Mouse (Mus musculus) liver, embryonic 12.5 days (tissue): ENCODE data around the gene Slc29a1. TPM values are rescaled to one million over a fixed set of nuclear protein-coding genes. Genes with fewer than 3 reads are reported as not detected.

Experiments used
- ATAC-seq: fragments of 200-750 bp; cut with Nextera tagmentation; 2 replicates; pipeline ENCODE4 v1.8.0; 2017; ENCODE audit warnings: moderate number of reproducible peaks, mild to moderate bottlenecking, moderate library complexity
- H3K27ac ChIP-seq: fragments of 300-500 bp; sonication (generic); 2 replicates; pipeline ENCODE4 v1.5.1; 2016; ENCODE audit warnings: mild to moderate bottlenecking
- H3K27me3 ChIP-seq: fragments of 300-500 bp; sonication (generic); replicated peaks from 2 replicates; pipeline ENCODE4 v1.6.1; 2016; ENCODE audit warnings: mild to moderate bottlenecking, moderate library complexity
- H3K36me3 ChIP-seq: fragments of 300-500 bp; sonication (generic); 2 replicates; pipeline ENCODE4 v1.6.1; 2016; ENCODE audit warnings: mild to moderate bottlenecking, moderate library complexity
- H3K4me1 ChIP-seq: fragments of 300-500 bp; sonication (generic); 2 replicates; pipeline ENCODE4 v1.6.1; 2016
- H3K4me2 ChIP-seq: fragments of 300-500 bp; sonication (generic); 2 replicates; pipeline ENCODE4 v1.6.1; 2016; ENCODE audit warnings: mild to moderate bottlenecking, moderate library complexity
- H3K4me3 ChIP-seq: fragments of 300-500 bp; sonication (generic); 2 replicates; pipeline ENCODE4 v1.5.1; 2016; ENCODE audit warnings: mild to moderate bottlenecking, moderate library complexity
- H3K9ac ChIP-seq: fragments of 300-500 bp; sonication (generic); 2 replicates; pipeline ENCODE4 v1.6.1; 2016; ENCODE audit warnings: mild to moderate bottlenecking, moderate library complexity
- H3K9me3 ChIP-seq: fragments of 300-500 bp; sonication (generic); replicated peaks from 2 replicates; pipeline ENCODE4 v1.6.1; 2016; ENCODE audit warnings: mild to moderate bottlenecking, moderate library complexity
- WGBS: fragments of 180-500 bp; shearing (Covaris S2); methylation state at CpG from one replicate; pipeline ENCODE4 v1.1.7; 2016; ENCODE audit not compliant: insufficient replicate concordance; 5-methylcytosine and 5-hydroxymethylcytosine counted together
- polyA plus RNA-seq: library from polyadenylated mRNA; unstranded; fragments of >200 nt; fragmentation: Nextera tagmentation; extraction: Ambion mirVana; gene quantifications from 2 replicates; pipeline ENCODE4 v1.2.1, GENCODE M21; 2016

Gene Slc29a1
- polyA plus RNA-seq = 260 and 267 TPM in 2 replicates

DNA sequence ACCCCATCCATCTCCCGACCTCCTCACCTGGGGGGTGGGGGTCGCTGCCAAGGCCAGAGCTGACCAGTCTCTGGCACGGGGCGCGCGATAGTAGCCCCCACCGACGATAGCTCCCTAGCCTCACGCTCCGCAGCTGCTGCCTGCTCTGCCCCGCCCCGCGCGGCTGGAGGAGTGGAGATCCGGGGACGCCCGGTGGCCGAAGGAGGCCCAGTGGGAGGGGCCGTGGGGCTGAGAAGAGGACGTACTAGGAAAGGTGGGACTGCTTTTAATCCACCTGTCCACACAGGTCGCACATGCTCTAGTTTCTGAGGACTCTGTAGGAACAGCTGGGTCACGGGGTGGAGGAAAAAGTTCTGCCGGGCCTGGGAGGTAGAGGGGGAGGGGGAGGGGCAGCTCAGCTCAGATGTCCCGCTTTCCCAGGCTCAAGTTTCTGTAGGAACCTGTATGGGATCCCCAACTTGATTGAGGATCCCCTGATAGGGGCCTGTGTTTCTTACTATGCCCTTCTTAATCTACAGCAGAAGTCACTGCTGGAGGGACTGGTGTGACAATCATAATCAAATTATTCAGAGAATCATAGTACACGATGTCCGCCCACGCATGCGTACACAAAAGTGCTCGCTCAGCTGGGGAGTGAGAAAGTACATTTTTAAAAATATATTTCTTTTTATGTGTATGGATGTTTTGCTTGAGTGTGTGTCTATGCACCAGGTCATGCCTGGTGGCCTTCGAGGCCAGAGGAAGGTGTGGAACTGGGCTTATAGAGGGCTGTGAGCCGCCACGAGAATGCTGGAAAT is at the start of gene Slc29a1:
TSS of gene Slc29a1 (minus strand) at position 161 of the 797 bp plus-strand sequence.
- peak; percentile 50 for ATAC-seq
- H3K4me3 ChIP-seq = peak within 1 kb of the TSS; percentile 50
- H3K27ac ChIP-seq = peak within 1 kb of the TSS; percentile 45
- peaks cover 82% of the 10 kb centered on the region for H3K4me1 ChIP-seq
- peaks cover 14% of the 10 kb centered on the region for H3K27me3 ChIP-seq
- peak within 1 kb of the TSS; percentile 67 for H3K9ac ChIP-seq
- no peaks in the 10 kb centered on the region for H3K9me3 ChIP-seq
- peak within 1 kb of the TSS; percentile 86 for H3K4me2 ChIP-seq
- 20% methylated on average over 32 of the region's 32 CpGs for WGBS
- no peaks in the 10 kb centered on the region for H3K36me3 ChIP-seq

DNA sequence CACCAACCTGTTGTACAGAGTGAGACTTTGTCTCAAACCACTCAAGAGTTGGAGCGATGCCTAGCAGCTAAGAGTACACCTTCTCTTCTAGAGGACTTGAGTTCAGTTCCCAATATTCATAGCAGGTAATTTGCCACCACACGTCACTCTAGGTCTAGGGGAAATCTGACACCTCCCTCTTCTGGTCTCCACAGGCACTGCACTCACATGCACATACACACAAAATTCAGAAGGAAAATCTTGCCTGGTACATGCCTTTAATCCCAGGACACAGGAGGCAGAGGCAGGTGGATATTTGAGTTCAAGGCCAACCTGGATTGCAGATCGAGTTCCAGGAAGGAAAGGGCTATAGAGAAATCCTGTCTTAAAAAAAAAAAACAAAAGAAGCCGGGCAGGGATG is 44.8 kb upstream of the Slc29a1 start:
- Histone ChIP-seq H3K9me3 (no peaks in the 10 kb centered on the region; the same call in 1 of the 2 replicates), H3K4me3 (no peak overlapping the region), H3K27me3 (peaks cover 12% of the 10 kb centered on the region), H3K27ac (no peak overlapping the region), H3K4me1 (no peaks in the 10 kb centered on the region; the same call in 1 of the 2 replicates), H3K4me2 (no peak overlapping the region), H3K9ac (no peak overlapping the region), H3K36me3 (no peaks in the 10 kb centered on the region)
- 79% methylated on average over 4 of the region's 4 CpGs for WGBS
- ATAC-seq = no peak

DNA sequence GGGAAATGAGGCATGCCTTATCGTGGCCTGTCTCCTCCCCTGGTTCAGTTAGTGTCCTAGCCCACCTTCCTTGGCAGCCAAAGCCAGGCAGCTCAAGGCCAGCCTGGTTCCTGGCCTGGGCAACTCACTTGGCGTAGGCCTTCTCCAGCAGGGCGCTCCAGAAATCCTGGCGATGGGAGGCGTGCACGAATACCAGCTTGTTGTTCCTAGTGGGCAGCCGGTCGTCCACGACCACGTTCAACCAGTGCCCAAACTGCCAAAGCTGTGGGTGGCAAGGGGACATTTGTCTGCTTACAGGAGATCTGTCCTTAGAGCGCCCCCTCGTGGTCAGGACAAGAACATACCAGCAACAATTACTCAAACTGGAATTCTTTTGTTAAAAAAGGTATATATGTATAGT is 43.3 kb upstream of the Slc29a1 start:
- no peak overlapping the region for H3K4me2 ChIP-seq
- no peaks in the 10 kb centered on the region; the same call in 1 of the 2 replicates for H3K4me1 ChIP-seq
- no peak overlapping the region for H3K4me3 ChIP-seq
- no peaks in the 10 kb centered on the region for H3K36me3 ChIP-seq
- 14% methylated on average over 12 of the region's 12 CpGs for WGBS
- ATAC-seq = no peak
- H3K27me3 ChIP-seq = peaks cover 17% of the 10 kb centered on the region
- no peaks in the 10 kb centered on the region; the same call in 1 of the 2 replicates for H3K9me3 ChIP-seq
- no peak overlapping the region for H3K27ac ChIP-seq
- H3K9ac ChIP-seq = no peak overlapping the region

DNA sequence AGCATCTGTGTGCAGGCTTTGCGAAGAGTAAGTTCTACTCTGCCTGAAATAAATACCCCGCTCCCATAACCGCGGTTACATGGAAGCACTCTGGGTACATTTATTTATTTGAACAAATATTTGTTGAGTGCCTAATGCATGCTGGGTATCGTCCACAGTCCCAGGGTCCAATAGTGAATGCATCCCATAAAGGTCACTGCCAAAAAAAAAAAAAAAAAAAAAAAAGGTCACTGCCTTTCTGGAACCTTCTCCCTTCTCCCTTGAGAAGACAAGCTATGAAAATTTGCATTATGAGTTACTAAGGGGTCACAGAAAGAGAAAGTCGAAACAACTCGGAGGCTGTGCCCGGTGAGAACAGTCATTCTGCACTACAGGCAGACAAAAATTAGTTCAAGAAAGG is 42.6 kb upstream of the Slc29a1 start:
- no peak overlapping the region for H3K4me2 ChIP-seq
- no peak overlapping the region for H3K4me3 ChIP-seq
- no peak overlapping the region for H3K27ac ChIP-seq
- peaks cover 17% of the 10 kb centered on the region for H3K27me3 ChIP-seq
- no peaks in the 10 kb centered on the region; the same call in 1 of the 2 replicates for H3K9me3 ChIP-seq
- H3K9ac ChIP-seq = no peak overlapping the region
- H3K4me1 ChIP-seq = no peaks in the 10 kb centered on the region; the same call in 1 of the 2 replicates
- ATAC-seq = no peak
- no peaks in the 10 kb centered on the region for H3K36me3 ChIP-seq
- 78% methylated on average over 8 of the region's 8 CpGs for WGBS

DNA sequence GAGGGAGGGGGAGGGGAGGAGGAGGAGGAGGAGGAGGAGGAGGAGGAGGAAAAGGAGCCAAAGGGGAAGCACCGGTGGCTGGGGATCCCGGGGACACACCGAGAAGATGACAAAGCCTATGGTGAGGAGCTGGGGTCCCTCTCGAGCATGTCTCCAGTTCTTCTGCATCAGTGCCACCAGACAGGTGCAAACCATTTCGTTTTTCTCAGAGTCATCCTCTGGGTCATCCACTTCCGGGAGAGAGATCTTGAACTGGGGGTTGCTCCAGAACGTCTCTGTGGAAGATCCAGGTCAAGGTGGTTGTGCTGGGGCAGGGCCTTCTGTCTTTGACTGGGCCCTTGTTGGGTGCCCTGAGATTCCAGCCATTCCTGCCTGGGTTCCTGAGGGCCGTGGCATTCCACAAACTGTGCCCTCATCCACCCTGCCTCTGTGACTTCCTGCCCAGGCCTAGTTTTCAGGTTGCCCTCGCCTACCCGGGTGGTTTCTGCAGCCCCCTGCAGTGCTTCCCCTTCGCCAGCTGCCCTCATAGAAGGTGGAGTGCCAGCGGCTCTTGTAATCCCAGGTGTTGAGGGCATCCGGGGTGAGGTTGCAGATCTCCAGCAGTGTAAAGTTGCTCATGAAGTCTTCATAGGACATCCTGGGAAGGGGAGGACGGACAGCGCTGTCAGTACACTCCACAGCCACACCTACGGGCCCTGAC is 39.3 kb upstream of the Slc29a1 start:
- H3K9ac ChIP-seq = no peak overlapping the region
- H3K4me2 ChIP-seq = no peak overlapping the region
- no peaks in the 10 kb centered on the region for H3K36me3 ChIP-seq
- peaks cover 23% of the 10 kb centered on the region for H3K27me3 ChIP-seq
- no peak overlapping the region for H3K27ac ChIP-seq
- no peak for ATAC-seq
- H3K9me3 ChIP-seq = no peaks in the 10 kb centered on the region
- no peaks in the 10 kb centered on the region; the same call in 1 of the 2 replicates for H3K4me1 ChIP-seq
- H3K4me3 ChIP-seq = no peak overlapping the region
- WGBS = 63% methylated on average over 16 of the region's 16 CpGs

DNA sequence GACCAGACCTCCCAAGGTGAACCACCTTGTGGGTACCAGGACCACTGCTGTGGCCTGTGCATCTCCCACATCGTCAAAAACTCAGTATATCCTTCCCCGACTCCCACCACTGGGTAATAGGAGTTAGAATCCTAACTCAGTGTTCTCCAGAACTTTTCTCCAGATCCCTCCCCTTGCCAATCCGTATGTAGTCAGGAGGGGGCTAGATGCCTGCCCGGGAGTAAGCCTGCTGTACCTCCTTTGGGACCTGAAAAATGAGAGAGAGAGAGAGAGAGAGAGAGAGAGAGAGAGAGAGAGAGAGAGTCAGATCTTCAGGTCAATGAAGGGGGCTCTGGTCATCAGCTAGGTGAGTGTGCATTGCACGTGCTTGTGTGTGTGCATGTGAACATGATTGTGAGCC is 34.6 kb upstream of the Slc29a1 start:
- Histone ChIP-seq H3K9ac (no peak overlapping the region), H3K27ac (no peak overlapping the region), H3K27me3 (peaks cover 40% of the 10 kb centered on the region), H3K4me3 (no peak overlapping the region), H3K4me1 (peaks cover 24% of the 10 kb centered on the region), H3K36me3 (no peaks in the 10 kb centered on the region), H3K9me3 (no peaks in the 10 kb centered on the region), H3K4me2 (no peak overlapping the region)
- WGBS = 70% methylated on average over 5 of the region's 5 CpGs
- ATAC-seq = no peak

DNA sequence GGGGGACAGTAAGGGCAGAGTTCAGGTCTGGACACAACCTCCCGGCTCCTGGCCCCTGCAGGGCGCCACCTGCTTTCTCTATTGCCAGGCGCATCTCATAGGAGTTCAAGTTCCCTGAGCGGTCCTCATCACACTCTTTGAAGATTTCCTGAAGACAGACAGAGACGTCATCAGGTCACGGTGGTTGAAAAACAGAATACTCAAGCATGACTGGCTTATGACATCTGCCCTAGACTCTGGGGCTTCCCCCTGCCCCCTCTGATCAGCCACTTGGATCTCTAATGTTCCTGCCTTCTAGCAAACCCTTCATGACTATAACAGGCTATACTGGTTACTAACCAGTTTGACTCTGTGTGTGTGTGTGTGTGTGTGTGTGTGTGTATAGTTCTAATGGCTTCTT is 32.5 kb upstream of the Slc29a1 start:
- H3K9ac ChIP-seq = no peak overlapping the region
- no peaks in the 10 kb centered on the region for H3K36me3 ChIP-seq
- ATAC-seq = no peak
- no peak overlapping the region for H3K27ac ChIP-seq
- peaks cover 36% of the 10 kb centered on the region for H3K4me1 ChIP-seq
- no peak overlapping the region for H3K4me3 ChIP-seq
- H3K27me3 ChIP-seq = peaks cover 51% of the 10 kb centered on the region
- 58% methylated on average over 6 of the region's 6 CpGs for WGBS
- H3K9me3 ChIP-seq = no peaks in the 10 kb centered on the region
- H3K4me2 ChIP-seq = no peak overlapping the region

DNA sequence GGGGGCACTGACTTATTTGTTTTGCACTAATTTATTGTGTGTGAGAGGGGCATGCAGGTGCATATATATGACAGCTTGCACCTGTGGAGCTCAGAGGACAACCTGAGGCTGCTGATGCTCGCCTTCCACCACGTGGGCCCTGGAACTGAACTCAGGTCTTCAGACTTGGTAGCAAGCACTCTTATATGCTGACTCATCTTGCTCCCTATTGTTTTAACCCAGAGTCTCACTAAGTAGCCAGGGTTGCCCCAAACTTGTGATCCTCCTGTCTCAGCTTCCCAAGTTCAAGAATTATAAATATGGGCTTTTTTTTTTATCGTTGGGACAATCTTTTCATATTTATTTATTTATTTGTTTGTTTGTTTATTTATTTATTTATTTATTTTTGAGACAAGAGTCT is 31.6 kb upstream of the Slc29a1 start:
- peaks cover 44% of the 10 kb centered on the region for H3K4me1 ChIP-seq
- H3K4me2 ChIP-seq = peak overlapping the region; percentile 83; the same call in 1 of the 2 replicates
- no peak overlapping the region for H3K27ac ChIP-seq
- no peak overlapping the region for H3K9ac ChIP-seq
- H3K27me3 ChIP-seq = peaks cover 48% of the 10 kb centered on the region
- ATAC-seq = no peak
- no peaks in the 10 kb centered on the region for H3K36me3 ChIP-seq
- 40% methylated on average over 3 of the region's 3 CpGs for WGBS
- H3K4me3 ChIP-seq = no peak overlapping the region
- no peaks in the 10 kb centered on the region for H3K9me3 ChIP-seq

DNA sequence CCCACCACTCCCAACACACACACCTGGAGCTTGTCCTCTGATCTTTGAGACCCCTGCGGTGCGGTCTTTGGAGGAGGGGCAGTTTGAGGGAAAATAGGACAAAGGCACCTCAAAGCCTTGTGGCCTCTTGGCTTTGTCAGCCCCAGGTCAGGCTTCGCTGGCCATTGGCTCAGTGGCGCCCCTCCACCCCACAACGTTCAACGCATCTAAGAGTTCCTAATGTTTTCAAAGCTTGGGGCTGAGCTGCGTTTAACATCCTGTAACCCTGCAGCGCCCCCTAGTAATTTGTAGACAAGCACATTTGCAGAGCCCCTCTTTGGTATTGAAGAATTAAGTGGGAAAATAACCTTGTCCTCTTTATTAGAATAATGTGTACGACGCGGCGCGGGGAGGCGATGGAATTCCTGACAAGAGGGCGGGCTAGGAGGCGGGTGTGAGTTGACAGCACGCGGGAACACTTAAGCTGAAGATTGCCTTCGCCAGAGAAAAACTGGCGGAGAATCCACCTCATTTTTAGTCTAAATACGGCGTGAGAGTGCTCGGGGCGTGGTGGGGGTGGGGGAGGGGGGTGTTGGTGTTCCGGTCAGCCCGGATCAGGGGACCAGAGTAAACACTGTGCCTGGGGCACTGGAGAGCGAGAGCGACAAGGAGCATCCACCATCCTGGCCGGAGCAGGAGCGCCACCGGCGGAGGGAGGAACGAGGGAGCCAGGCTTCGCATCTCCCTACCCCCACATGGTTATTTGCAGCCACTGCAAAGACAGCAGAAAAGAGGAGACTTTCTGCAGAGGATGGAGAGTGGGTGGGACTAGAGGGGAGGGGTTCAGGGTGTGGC is 30.7 kb upstream of the Slc29a1 start:
- 5% methylated on average over 34 of the region's 34 CpGs for WGBS
- Histone ChIP-seq H3K27me3 (peaks cover 48% of the 10 kb centered on the region), H3K4me2 (peak overlapping the region; percentile 83), H3K9me3 (no peaks in the 10 kb centered on the region), H3K27ac (no peak overlapping the region), H3K9ac (peak overlapping the region; percentile 68), H3K4me1 (peaks cover 44% of the 10 kb centered on the region), H3K36me3 (no peaks in the 10 kb centered on the region), H3K4me3 (peak overlapping the region; percentile 54)
- peak; percentile 50 for ATAC-seq

DNA sequence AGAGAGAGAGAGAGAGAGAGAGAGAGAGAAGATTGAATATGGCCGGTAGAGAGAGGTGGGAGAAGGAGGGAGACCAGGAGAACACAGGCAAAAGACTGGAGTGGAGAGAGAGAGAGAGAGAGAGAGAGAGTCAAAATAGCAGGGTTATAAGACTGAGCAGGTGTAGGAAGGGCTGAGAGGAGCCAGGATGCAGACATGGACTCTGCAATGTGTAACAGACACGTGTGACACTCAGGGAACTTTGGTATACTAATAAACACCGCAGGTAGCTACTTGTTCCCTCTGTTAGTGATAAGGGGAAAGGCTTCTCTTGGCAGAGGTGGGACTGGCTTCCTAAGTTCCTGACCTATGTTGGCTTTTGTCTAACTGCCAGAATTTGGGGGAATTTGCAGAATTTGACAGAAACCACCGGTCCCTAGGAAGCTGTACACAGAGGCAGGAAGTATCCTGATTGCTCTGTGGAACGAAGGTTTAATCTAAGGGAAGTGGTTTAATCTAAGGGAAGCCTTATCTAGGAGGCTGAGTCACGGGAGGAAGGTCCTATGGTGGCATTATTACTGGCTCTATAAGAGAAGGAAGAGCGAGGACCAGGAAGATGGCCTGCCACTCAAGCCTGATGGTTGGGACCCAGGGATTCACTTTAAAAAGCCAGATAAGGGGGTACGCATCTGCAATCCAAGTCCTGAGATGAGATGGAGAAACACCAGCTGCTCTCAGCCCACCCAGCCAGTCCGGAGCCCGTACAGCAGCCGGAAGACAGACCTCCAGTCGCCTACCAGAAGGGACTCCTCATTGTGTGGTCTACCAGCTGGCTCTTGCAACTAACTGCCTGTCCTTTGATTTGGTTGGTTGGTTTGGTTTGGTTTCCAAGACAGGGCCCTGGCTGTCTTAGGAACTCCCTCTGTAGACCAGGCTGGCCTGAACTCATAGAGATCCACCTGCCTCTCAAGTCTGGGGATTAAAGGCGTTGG is 29.8 kb upstream of the Slc29a1 start:
- Histone ChIP-seq H3K36me3 (no peaks in the 10 kb centered on the region), H3K4me2 (peak overlapping the region; percentile 83), H3K9ac (peak overlapping the region; percentile 68; the same call in 1 of the 2 replicates), H3K9me3 (no peaks in the 10 kb centered on the region), H3K27ac (no peak overlapping the region), H3K4me3 (no peak overlapping the region), H3K4me1 (peaks cover 44% of the 10 kb centered on the region), H3K27me3 (peaks cover 48% of the 10 kb centered on the region)
- ATAC-seq = no peak
- WGBS = 28% methylated on average over 13 of the region's 13 CpGs

DNA sequence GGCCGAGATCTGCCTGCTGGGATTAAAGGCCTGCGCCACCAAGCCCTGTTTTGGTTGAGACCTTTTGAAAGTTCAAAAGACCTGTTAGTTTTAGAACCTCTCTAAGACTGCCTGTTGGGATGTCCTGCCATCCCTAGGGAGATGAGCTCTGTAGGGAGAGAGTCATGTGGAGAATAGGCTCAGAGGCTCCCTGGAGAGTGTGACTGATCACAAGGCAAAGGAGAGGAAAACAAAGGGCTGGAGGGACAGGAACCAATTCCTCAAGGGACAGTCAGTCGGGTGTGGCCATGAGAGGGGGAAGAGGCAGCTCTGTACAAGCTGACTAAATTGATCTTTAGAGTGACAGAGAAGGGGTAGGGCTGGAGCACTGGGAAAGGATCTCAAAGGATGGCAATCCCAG is 28.8 kb upstream of the Slc29a1 start:
- no peak for ATAC-seq
- Histone ChIP-seq H3K9ac (no peak overlapping the region), H3K4me1 (peaks cover 44% of the 10 kb centered on the region), H3K9me3 (no peaks in the 10 kb centered on the region), H3K36me3 (no peaks in the 10 kb centered on the region), H3K4me2 (no peak overlapping the region), H3K27ac (no peak overlapping the region), H3K27me3 (peaks cover 40% of the 10 kb centered on the region), H3K4me3 (no peak overlapping the region)
- 55% methylated on average over 3 of the region's 3 CpGs for WGBS
